Mouse (Mus musculus): ENCODE data around the gene Vtcn1. TPM values are rescaled to one million over a fixed set of nuclear protein-coding genes. Genes with fewer than 3 reads are reported as not detected.

The Vtcn1 gene
- polyA plus RNA-seq, 1 experiment from 2014 or later: 0.04 TPM

- no peak for ATAC-seq (ENCODE audit: low read depth)
- no peaks in the 10 kb centered on the region for H3K4me1 ChIP-seq (ENCODE audit: control insufficient read depth, low read depth, low read length)
- H3K4me3 ChIP-seq (ENCODE audit: low read depth, low read length): no peak overlapping the region
- peaks cover 17% of the 10 kb centered on the region for H3K36me3 ChIP-seq (ENCODE audit: control insufficient read depth, insufficient read depth)
- no peaks in the 10 kb centered on the region for H3K27me3 ChIP-seq (ENCODE audit: control insufficient read depth, insufficient read depth, low read depth, low read length)
- no peak overlapping the region for H3K4me2 ChIP-seq (ENCODE audit: low read depth, low read length)
- WGBS (ENCODE audit: insufficient replicate concordance): 77% methylated on average over 4 of the region's 4 CpGs
- H3K27ac ChIP-seq (ENCODE audit: low read length): no peak overlapping the region
- H3K9ac ChIP-seq (ENCODE audit: low read depth, low read length): no peak overlapping the region
- H3K9me3 ChIP-seq (replicated peaks; ENCODE audit: control insufficient read depth, low read length): no peaks in the 10 kb centered on the region
These were observed 113.0 kb downstream of the Vtcn1 start for GRCm38 (mm10) chr3:100938211-100938610.

- peaks cover 27% of the 10 kb centered on the region for H3K36me3 ChIP-seq (ENCODE audit: control insufficient read depth, insufficient read depth)
- no peaks in the 10 kb centered on the region for H3K9me3 ChIP-seq (replicated peaks; ENCODE audit: control insufficient read depth, low read length)
- no peaks in the 10 kb centered on the region for H3K27me3 ChIP-seq (ENCODE audit: control insufficient read depth, insufficient read depth, low read depth, low read length)
- no peak for ATAC-seq (ENCODE audit: low read depth)
- H3K4me2 ChIP-seq (ENCODE audit: low read depth, low read length): no peak overlapping the region
- H3K4me1 ChIP-seq (ENCODE audit: control insufficient read depth, low read depth, low read length): no peaks in the 10 kb centered on the region
- no peak overlapping the region for H3K4me3 ChIP-seq (ENCODE audit: low read depth, low read length)
- WGBS (ENCODE audit: insufficient replicate concordance): 75% methylated on average over 4 of the region's 4 CpGs
- H3K9ac ChIP-seq (ENCODE audit: low read depth, low read length): no peak overlapping the region
- H3K27ac ChIP-seq (ENCODE audit: low read length): no peak overlapping the region
These were observed 115.3 kb downstream of the Vtcn1 start for GRCm38 (mm10) chr3:100940496-100941037.

Other genes with a start within 250 kb of the Vtcn1 start
- 20.5 and 21.2 TPM in 2 replicates for gene Man1a2, start 140.0 kb upstream of the Vtcn1 start, polyA plus RNA-seq (2015; fragmentation: Nextera tagmentation; extraction: Ambion mirVana)
- 0.63 and 0.82 TPM in 2 replicates for gene Trim45, start 96.7 kb downstream of the Vtcn1 start, polyA plus RNA-seq (2015; fragmentation: Nextera tagmentation; extraction: Ambion mirVana)
- gene Ttf2, start 144.2 kb downstream of the Vtcn1 start, polyA plus RNA-seq (2015; fragmentation: Nextera tagmentation; extraction: Ambion mirVana): 6.1 and 6.4 TPM in 2 replicates
- 0.04 and 0.09 TPM in 2 replicates for gene Cd101, start 204.1 kb downstream of the Vtcn1 start, polyA plus RNA-seq (2015; fragmentation: Nextera tagmentation; extraction: Ambion mirVana)